Mouse (Mus musculus) heart, embryonic 16.5 days (tissue): ENCODE results near the gene Wdr62. TPM values are rescaled to one million over a fixed set of nuclear protein-coding genes. Genes with fewer than 3 reads are reported as not detected.

ENCODE experiments used
- ATAC-seq: fragments of 200-750 bp; cut with Nextera tagmentation; replicated peaks from 2 replicates; pipeline ENCODE4 v1.8.0; 2017; ENCODE audit warnings: moderate number of reproducible peaks; ENCODE audit not compliant: insufficient read depth, low FRiP score; ENCODE audit errors: extremely low read depth
- H3K27ac ChIP-seq: fragments of 300-500 bp; sonication (generic); 2 replicates; pipeline ENCODE4 v1.5.1; 2014; ENCODE audit warnings: mild to moderate bottlenecking, low read length, control low read depth, moderate library complexity
- H3K27me3 ChIP-seq: fragments of 300-500 bp; sonication (generic); 2 replicates; pipeline ENCODE4 v1.6.1; 2014; ENCODE audit warnings: low read length, mixed read lengths; ENCODE audit not compliant: control insufficient read depth, insufficient read depth
- H3K36me3 ChIP-seq: fragments of 300-500 bp; sonication (generic); 2 replicates; pipeline ENCODE4 v1.6.1; 2014; ENCODE audit not compliant: control insufficient read depth, insufficient read depth
- H3K4me1 ChIP-seq: fragments of 300-500 bp; sonication (generic); 2 replicates; pipeline ENCODE4 v1.6.1; 2014; ENCODE audit warnings: low read length, mixed read lengths; ENCODE audit not compliant: control insufficient read depth, insufficient read depth
- H3K4me2 ChIP-seq: fragments of 300-500 bp; sonication (generic); 2 replicates; pipeline ENCODE4 v1.6.1; 2014; ENCODE audit warnings: low read depth, mild to moderate bottlenecking, control low read depth, low read length
- H3K4me3 ChIP-seq: fragments of 300-500 bp; sonication (generic); 2 replicates; pipeline ENCODE4 v1.5.1; 2014; ENCODE audit warnings: mild to moderate bottlenecking, control low read depth, low read length
- H3K9ac ChIP-seq: fragments of 300-500 bp; sonication (generic); 2 replicates; pipeline ENCODE4 v1.6.1; 2014; ENCODE audit warnings: low read length, control low read depth
- H3K9me3 ChIP-seq: fragments of 300-500 bp; sonication (generic); replicated peaks from 2 replicates; pipeline ENCODE4 v1.6.1; 2016; ENCODE audit warnings: low read length; ENCODE audit not compliant: control insufficient read depth
- WGBS: fragments of 180-500 bp; shearing (Covaris S2); extraction: QIAGEN DNeasy Blood & Tissue Kit; methylation state at CpG from one replicate; pipeline ENCODE4 v1.1.7; 2014; 5-methylcytosine and 5-hydroxymethylcytosine counted together
- polyA plus RNA-seq: library from polyadenylated mRNA; unstranded; fragments of >200 nt; fragmentation: Nextera tagmentation; extraction: Ambion mirVana; gene quantifications from 2 replicates; pipeline ENCODE4 v1.2.1, GENCODE M21; 2015

Gene Wdr62
- polyA plus RNA-seq, 1 experiment from 2014 or later: 6.9 TPM

GRCm38 (mm10) chr7:30308076-30309005 lies 28.1 kb upstream of the Wdr62 start, which contains the start of gene Alkbh6:
TSS of gene Alkbh6 (plus strand) at chr7:30308717.
- peak; percentile 100 for ATAC-seq
- peak within 1 kb of the TSS; percentile 79 for H3K4me3 ChIP-seq
- H3K4me2 ChIP-seq: peak within 1 kb of the TSS; percentile 85
- peak within 1 kb of the TSS; percentile 87 for H3K27ac ChIP-seq
- 5% methylated on average over 27 of the region's 27 CpGs for WGBS
- H3K36me3 ChIP-seq: 0 out of 2 replicates have a peak, but pooled peaks cover 7% of the 10 kb centered on the region
- H3K27me3 ChIP-seq: no peaks in the 10 kb centered on the region
- no peaks in the 10 kb centered on the region for H3K9me3 ChIP-seq
- peak within 1 kb of the TSS; percentile 81 for H3K9ac ChIP-seq
- H3K4me1 ChIP-seq: peaks cover 11% of the 10 kb centered on the region

GRCm38 (mm10) chr7:30306083-30306779 lies 26.0 kb upstream of the Wdr62 start:
- Histone ChIP-seq H3K36me3 (0 out of 2 replicates have a peak, but pooled peaks cover 2% of the 10 kb centered on the region), H3K27me3 (no peaks in the 10 kb centered on the region), H3K4me2 (no peak overlapping the region), H3K27ac (no peak overlapping the region), H3K9ac (no peak overlapping the region), H3K4me3 (no peak overlapping the region), H3K4me1 (peaks cover 11% of the 10 kb centered on the region), H3K9me3 (no peaks in the 10 kb centered on the region)
- 91% methylated on average over 16 of the region's 16 CpGs for WGBS
- ATAC-seq: no peak

GRCm38 (mm10) chr7:30300914-30301313 lies 20.7 kb upstream of the Wdr62 start:
- no peak for ATAC-seq
- Histone ChIP-seq H3K27me3 (no peaks in the 10 kb centered on the region), H3K4me3 (no peak overlapping the region), H3K27ac (no peak overlapping the region), H3K36me3 (0 out of 2 replicates have a peak, but pooled peaks cover 2% of the 10 kb centered on the region), H3K9me3 (no peaks in the 10 kb centered on the region), H3K4me2 (no peak overlapping the region), H3K4me1 (no peaks in the 10 kb centered on the region), H3K9ac (no peak overlapping the region)
- 36% methylated on average over 3 of the region's 3 CpGs for WGBS

GRCm38 (mm10) chr7:30297266-30297665 lies 17.0 kb upstream of the Wdr62 start:
- no peak overlapping the region for H3K4me2 ChIP-seq
- H3K36me3 ChIP-seq: 0 out of 2 replicates have a peak, but pooled peaks cover 2% of the 10 kb centered on the region
- no peak overlapping the region for H3K4me3 ChIP-seq
- no peaks in the 10 kb centered on the region for H3K4me1 ChIP-seq
- H3K27me3 ChIP-seq: no peaks in the 10 kb centered on the region
- 74% methylated on average over 16 of the region's 16 CpGs for WGBS
- no peak overlapping the region for H3K27ac ChIP-seq
- no peak overlapping the region for H3K9ac ChIP-seq
- H3K9me3 ChIP-seq: no peaks in the 10 kb centered on the region
- no peak for ATAC-seq

- 89% methylated on average over 15 of the region's 15 CpGs for WGBS
- H3K4me1 ChIP-seq: no peaks in the 10 kb centered on the region
These were observed 16.6 kb upstream of the Wdr62 start for GRCm38 (mm10) chr7:30296816-30297215.

GRCm38 (mm10) chr7:30295103-30295502 lies 14.9 kb upstream of the Wdr62 start:
- no peak overlapping the region for H3K4me3 ChIP-seq
- no peak overlapping the region for H3K27ac ChIP-seq
- no peaks in the 10 kb centered on the region for H3K9me3 ChIP-seq
- no peak overlapping the region for H3K4me2 ChIP-seq
- WGBS: 26% methylated on average over 10 of the region's 10 CpGs
- no peaks in the 10 kb centered on the region for H3K27me3 ChIP-seq
- H3K36me3 ChIP-seq: no peaks in the 10 kb centered on the region
- no peak overlapping the region for H3K9ac ChIP-seq
- peak; percentile 59; the same call in 1 of the 2 replicates for ATAC-seq
- H3K4me1 ChIP-seq: 0 out of 2 replicates have a peak, but pooled peaks cover 2% of the 10 kb centered on the region

More at GRCm38 (mm10) chr7:30296816-30297215, 16.6 kb upstream of the Wdr62 start:
- Histone ChIP-seq H3K9me3 (no peaks in the 10 kb centered on the region), H3K27me3 (no peaks in the 10 kb centered on the region), H3K9ac (no peak overlapping the region), H3K4me3 (no peak overlapping the region), H3K36me3 (no peaks in the 10 kb centered on the region), H3K4me2 (no peak overlapping the region), H3K27ac (no peak overlapping the region)
- ATAC-seq: no peak

DNA sequence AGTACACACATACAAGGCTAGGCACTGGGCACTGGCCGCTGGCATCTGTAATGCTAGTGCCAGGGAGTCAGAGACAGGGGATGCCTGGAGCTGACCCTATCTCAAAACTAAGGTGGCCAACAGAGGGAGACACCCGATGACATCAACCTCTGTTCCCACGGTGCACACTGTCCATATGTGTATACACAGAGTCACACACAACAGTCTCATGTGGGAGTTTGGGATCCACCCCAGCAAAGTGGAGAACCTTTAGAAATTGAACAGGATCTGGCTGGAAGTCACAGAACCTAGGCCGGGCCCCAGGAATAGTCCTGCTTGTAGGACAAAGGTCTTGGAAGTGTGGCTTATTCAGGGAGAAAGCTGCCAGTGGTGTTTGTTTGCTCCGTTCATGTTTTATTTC lies 14.1 kb upstream of the Wdr62 start:
- H3K36me3 ChIP-seq: no peaks in the 10 kb centered on the region
- ATAC-seq: no peak
- no peak overlapping the region for H3K9ac ChIP-seq
- 0 out of 2 replicates have a peak, but pooled peaks cover 2% of the 10 kb centered on the region for H3K4me1 ChIP-seq
- no peak overlapping the region for H3K27ac ChIP-seq
- no peaks in the 10 kb centered on the region for H3K27me3 ChIP-seq
- H3K4me2 ChIP-seq: no peak overlapping the region
- no peak overlapping the region for H3K4me3 ChIP-seq
- WGBS: 78% methylated on average over 5 of the region's 5 CpGs
- no peaks in the 10 kb centered on the region for H3K9me3 ChIP-seq

DNA sequence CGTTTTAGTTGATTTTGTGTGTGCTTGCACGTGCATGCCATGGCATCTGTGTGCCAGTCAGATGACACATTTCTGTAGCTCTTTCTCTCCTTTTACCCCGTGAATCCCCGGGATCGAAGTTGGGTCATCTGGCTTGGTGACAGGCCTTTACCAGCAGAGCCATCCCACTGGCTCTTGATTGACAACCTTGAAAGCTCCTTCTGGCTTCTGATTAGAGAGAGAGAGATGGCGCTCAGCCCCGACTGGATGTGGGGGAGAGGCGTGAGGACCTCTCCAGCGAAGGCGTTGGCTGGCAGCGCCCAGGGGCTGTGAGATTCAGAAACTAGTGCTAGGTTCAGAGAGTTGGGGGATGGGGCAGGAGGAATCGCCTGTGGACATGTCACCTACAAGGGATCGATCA lies 13.6 kb upstream of the Wdr62 start:
- WGBS: 53% methylated on average over 13 of the region's 13 CpGs
- Histone ChIP-seq H3K36me3 (no peaks in the 10 kb centered on the region), H3K4me1 (0 out of 2 replicates have a peak, but pooled peaks cover 2% of the 10 kb centered on the region), H3K4me3 (no peak overlapping the region), H3K9me3 (no peaks in the 10 kb centered on the region), H3K9ac (no peak overlapping the region), H3K27ac (no peak overlapping the region), H3K27me3 (no peaks in the 10 kb centered on the region), H3K4me2 (no peak overlapping the region)
- no peak for ATAC-seq
